Mouse (Mus musculus) limb, embryonic 15.5 days (tissue): ENCODE measurements around the gene Loxl1. TPM values are rescaled to one million over a fixed set of nuclear protein-coding genes. Genes with fewer than 3 reads are reported as not detected.
"Not testable (repeated sequence)": the region's sequence is repeated elsewhere in the genome, so short reads cannot be mapped to it uniquely, and the experiment has no call there.

ENCODE experiments used
- ATAC-seq: fragments of 200-750 bp; cut with Nextera tagmentation; 2 replicates; pipeline ENCODE4 v1.8.0; 2017; ENCODE audit warnings: low read depth, moderate TSS enrichment; ENCODE audit not compliant: insufficient number of reproducible peaks, low FRiP score, low TSS enrichment
- H3K27ac ChIP-seq: fragments of 300-500 bp; sonication (generic); 2 replicates; pipeline ENCODE4 v1.5.1; 2015; ENCODE audit warnings: moderate library complexity, mild to moderate bottlenecking, inconsistent platforms
- H3K27me3 ChIP-seq: fragments of 300-500 bp; sonication (generic); 2 replicates; pipeline ENCODE4 v1.6.1; 2015; ENCODE audit warnings: inconsistent platforms
- H3K36me3 ChIP-seq: fragments of 300-500 bp; sonication (generic); 2 replicates; pipeline ENCODE4 v1.6.1; 2015; ENCODE audit warnings: inconsistent platforms
- H3K4me1 ChIP-seq: fragments of 300-500 bp; sonication (generic); 2 replicates; pipeline ENCODE4 v1.6.1; 2015; ENCODE audit warnings: inconsistent platforms
- H3K4me2 ChIP-seq: fragments of 300-500 bp; sonication (generic); 2 replicates; pipeline ENCODE4 v1.6.1; 2015; ENCODE audit warnings: mild to moderate bottlenecking, inconsistent platforms
- H3K4me3 ChIP-seq: fragments of 300-500 bp; sonication (generic); 2 replicates; pipeline ENCODE4 v1.5.1; 2015; ENCODE audit warnings: mild to moderate bottlenecking, inconsistent platforms
- H3K9ac ChIP-seq: fragments of 300-500 bp; sonication (generic); 2 replicates; pipeline ENCODE4 v1.6.1; 2015; ENCODE audit warnings: inconsistent platforms
- H3K9me3 ChIP-seq: fragments of 300-500 bp; sonication (generic); 2 replicates; pipeline ENCODE4 v1.6.1; 2016; ENCODE audit warnings: inconsistent platforms
- WGBS: fragments of 180-500 bp; shearing (Covaris S2); methylation state at CpG from one replicate; pipeline ENCODE4 v1.1.7; 2015; 5-methylcytosine and 5-hydroxymethylcytosine counted together
- polyA plus RNA-seq: library from polyadenylated mRNA; unstranded; fragments of >200 nt; fragmentation: Nextera tagmentation; extraction: Ambion mirVana; gene quantifications from 2 replicates; pipeline ENCODE4 v1.2.1, GENCODE M21; 2015

Gene Loxl1
- polyA plus RNA-seq, 1 experiment from 2014 or later: 92.6 TPM

DNA sequence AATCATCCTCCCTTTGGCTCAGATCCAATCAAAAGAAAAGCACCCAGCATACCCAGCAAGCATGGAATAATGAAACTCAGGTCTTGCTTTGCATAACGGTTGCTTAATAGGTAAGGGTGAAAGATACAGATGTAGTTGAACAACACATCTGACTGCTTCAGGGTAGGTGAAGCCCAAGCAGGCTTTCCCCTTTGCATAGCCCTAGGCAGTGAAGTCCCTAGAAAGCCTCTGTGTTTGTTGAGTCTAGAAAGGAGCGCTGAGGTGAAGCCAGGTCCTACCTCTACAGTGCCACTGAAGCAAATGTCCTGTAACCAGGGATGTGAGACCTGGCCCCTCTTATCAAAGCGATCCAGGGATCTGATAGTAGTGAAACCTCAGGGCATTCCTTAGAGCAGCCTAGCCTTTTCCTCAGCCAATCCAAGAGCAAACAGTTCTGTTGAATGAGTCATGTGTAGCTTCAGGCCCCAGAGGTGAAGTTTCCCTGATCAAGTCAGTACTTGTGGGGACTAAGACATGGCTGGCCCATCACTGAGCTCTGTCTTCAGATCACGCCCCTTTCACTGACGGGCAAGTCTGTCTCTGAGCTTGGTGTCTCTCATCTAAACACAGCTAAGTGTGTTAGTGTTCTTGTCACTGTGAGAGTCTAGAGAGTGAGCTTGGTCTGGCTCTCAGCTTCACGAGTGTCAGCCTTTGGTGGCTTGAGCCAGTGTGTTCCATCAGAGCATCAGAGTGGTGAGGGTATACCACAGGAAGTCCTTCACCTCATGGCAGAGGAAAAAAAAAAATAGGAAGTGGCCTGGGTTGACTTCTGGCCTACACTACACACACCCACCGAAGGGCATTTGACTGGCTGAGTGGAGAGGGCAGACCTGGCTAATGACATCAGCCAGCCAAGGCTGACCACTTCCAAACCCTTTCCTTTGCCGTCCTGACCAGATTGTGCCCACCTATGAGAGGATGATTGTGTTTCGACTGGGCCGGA is 57.0 kb downstream of the Loxl1 start:
- H3K4me1 ChIP-seq: peaks cover 8% of the 10 kb centered on the region; the same call in 1 of the 2 replicates
- peaks cover 46% of the 10 kb centered on the region for H3K36me3 ChIP-seq
- WGBS: 83% methylated on average over 10 of the region's 10 CpGs
- H3K9me3 ChIP-seq: no peaks in the 10 kb centered on the region
- H3K27ac ChIP-seq: no peak overlapping the region
- H3K4me2 ChIP-seq: no peak overlapping the region
- H3K27me3 ChIP-seq: no peaks in the 10 kb centered on the region
- no peak for ATAC-seq
- no peak overlapping the region for H3K9ac ChIP-seq
- no peak overlapping the region for H3K4me3 ChIP-seq

DNA sequence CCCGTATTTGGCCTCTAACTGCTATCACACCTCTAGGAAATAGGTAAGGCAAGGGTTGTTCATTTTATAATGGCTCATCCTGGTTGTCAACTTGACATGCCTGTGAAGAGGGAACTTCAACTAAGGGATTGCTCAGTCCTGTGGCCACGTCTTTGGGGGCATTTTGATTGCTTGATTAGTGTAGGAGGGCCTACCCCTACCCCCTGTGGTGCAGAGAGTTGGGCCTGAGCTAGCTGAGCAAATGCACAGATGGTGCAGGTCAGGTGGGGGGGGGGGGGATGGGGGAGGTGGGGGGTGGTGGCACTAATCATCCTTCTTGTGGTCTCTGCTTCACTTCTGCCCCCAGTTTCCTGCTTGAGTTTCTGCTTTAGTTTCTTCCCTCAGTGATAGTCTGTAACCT is 57.9 kb downstream of the Loxl1 start:
- Histone ChIP-seq H3K36me3 (peaks cover 41% of the 10 kb centered on the region), H3K4me3 (no peak overlapping the region), H3K27ac (no peak overlapping the region), H3K4me2 (no peak overlapping the region), H3K27me3 (no peaks in the 10 kb centered on the region), H3K9ac (no peak overlapping the region), H3K4me1 (peaks cover 13% of the 10 kb centered on the region; the same call in 1 of the 2 replicates), H3K9me3 (no peaks in the 10 kb centered on the region)
- no peak for ATAC-seq
- 41% methylated on average over 2 of the region's 2 CpGs for WGBS

DNA sequence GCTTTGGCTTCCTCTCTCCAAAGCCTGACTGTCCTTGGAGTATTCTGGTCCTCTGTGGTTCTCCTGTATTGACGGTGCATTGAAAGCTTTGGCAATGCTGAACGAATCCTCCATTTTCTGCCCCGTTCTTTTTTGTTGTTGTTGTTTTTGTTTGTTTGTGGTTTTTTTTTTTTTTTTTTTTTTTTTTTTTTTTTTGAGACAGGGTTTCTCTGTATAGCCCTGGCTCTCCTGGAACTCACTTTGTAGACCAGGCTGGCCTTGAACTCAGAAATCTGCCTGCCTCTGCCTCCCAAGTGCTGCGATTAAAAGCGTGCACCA is 59.2 kb downstream of the Loxl1 start:
- peaks cover 19% of the 10 kb centered on the region for H3K4me1 ChIP-seq
- not testable (repeated sequence) for H3K27me3 ChIP-seq, H3K9me3 ChIP-seq, ATAC-seq
- H3K9ac ChIP-seq: peak overlapping the region; percentile 65; the same call in 1 of the 2 replicates
- H3K36me3 ChIP-seq: peaks cover 34% of the 10 kb centered on the region
- H3K4me3 ChIP-seq: peak overlapping the region; percentile 83
- H3K4me2 ChIP-seq: peak overlapping the region; percentile 68
- H3K27ac ChIP-seq: peak overlapping the region; percentile 76; the same call in 1 of the 2 replicates
- WGBS: 66% methylated on average over 5 of the region's 5 CpGs

DNA sequence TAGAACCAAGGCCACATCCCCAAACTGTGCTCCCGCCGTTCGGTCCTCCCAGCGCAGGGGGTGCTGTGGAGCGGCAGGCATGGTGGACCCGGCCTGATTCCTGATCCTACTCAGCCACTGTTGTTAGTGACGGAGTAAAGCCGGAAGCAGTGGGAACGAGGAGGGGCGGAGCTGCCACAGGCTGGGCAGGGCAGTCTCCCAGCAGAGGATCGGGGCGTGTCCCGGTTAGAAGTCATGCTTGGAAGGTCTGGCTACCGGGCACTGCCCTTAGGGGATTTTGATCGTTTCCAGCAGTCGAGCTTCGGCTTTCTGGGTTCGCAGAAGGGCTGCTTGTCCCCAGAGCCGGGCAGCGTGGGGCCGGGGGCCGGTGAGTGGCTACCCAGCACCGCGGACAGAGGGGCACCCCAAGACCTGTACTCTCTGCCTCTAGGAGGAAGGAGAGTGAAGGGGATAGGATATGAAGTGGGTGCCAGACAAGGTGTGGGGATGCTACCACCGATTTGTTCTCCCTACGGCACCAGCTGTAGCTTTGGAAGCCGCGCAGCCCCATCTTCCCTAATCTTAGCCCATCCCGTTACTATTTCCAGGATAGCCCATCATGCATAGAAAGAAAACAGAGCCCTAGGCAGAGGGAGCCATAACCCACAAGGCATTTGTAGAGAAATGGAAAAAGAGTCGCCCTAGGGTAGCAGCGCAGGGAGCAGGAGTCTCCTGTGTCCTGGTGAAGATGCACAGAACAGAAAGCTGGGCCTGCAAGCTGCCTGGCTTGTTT is 59.8 kb downstream of the Loxl1 start, which contains the start of gene Stoml1:
TSS of gene Stoml1 (plus strand) at position 132 of the 772 bp plus-strand sequence.
- Histone ChIP-seq H3K4me1 (peaks cover 24% of the 10 kb centered on the region), H3K36me3 (peaks cover 28% of the 10 kb centered on the region), H3K27ac (peak within 1 kb of the TSS; percentile 76), H3K9ac (peak within 1 kb of the TSS; percentile 65), H3K9me3 (no peaks in the 10 kb centered on the region), H3K4me2 (peak within 1 kb of the TSS; percentile 68), H3K4me3 (peak within 1 kb of the TSS; percentile 83), H3K27me3 (no peaks in the 10 kb centered on the region)
- ATAC-seq: peak; percentile 92
- WGBS: under 1% methylated on average over 31 of the region's 31 CpGs

DNA sequence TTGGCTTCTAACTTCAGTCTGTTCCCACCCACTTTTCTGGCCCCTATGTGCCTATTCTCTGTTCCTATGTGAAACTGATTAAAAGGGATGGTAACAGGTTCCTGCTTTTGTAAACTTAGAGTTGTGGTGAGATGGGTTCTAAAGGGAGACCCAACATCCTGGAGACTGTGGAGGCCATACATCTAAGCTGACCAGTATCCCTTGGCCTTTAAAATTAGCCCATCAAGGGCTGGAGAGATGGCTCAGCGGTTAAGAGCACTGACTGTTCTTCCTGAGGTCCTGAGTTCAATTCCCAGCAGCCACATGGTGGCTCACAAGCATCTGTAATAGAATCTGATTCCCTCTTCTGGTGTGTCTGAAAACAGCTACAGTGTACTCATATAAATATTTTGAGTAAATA is 62.3 kb downstream of the Loxl1 start:
- H3K27me3 ChIP-seq, H3K4me3 ChIP-seq, H3K9me3 ChIP-seq, H3K4me2 ChIP-seq, ATAC-seq, H3K36me3 ChIP-seq, H3K9ac ChIP-seq: not testable (repeated sequence)
- 93% methylated on average over 1 of the region's 1 CpGs for WGBS
- H3K27ac ChIP-seq: peak overlapping the region; percentile 95; the same call in 1 of the 2 replicates
- H3K4me1 ChIP-seq: peaks cover 37% of the 10 kb centered on the region

DNA sequence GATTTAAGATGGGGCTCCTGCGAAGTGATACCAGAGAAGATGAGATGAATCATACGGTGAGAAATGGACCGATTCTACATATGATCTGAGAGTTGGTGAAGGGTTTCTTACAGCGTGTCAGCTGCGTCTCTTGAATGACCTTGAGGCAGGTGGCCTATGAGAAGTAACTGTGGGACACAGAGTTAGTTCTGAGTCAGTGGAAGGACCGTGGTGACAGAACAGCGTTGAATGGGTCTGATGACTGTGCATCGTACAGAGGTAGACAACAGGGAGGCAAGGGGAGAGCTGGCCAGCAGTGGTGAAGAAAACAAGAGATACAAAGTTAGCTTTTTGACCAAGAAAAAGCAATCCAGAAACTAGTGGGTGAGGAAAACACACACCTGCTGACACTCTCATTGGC is 62.7 kb downstream of the Loxl1 start:
- Histone ChIP-seq H3K27me3 (no peaks in the 10 kb centered on the region), H3K9ac (0 out of 2 replicates have a peak overlapping the region, but pooled peaks have one; percentile 47), H3K4me2 (peak overlapping the region; percentile 69), H3K27ac (peak overlapping the region; percentile 95), H3K4me1 (peaks cover 37% of the 10 kb centered on the region), H3K4me3 (peak overlapping the region; percentile 55), H3K36me3 (0 out of 2 replicates have a peak, but pooled peaks cover 3% of the 10 kb centered on the region), H3K9me3 (no peaks in the 10 kb centered on the region)
- 78% methylated on average over 8 of the region's 8 CpGs for WGBS
- no peak for ATAC-seq

DNA sequence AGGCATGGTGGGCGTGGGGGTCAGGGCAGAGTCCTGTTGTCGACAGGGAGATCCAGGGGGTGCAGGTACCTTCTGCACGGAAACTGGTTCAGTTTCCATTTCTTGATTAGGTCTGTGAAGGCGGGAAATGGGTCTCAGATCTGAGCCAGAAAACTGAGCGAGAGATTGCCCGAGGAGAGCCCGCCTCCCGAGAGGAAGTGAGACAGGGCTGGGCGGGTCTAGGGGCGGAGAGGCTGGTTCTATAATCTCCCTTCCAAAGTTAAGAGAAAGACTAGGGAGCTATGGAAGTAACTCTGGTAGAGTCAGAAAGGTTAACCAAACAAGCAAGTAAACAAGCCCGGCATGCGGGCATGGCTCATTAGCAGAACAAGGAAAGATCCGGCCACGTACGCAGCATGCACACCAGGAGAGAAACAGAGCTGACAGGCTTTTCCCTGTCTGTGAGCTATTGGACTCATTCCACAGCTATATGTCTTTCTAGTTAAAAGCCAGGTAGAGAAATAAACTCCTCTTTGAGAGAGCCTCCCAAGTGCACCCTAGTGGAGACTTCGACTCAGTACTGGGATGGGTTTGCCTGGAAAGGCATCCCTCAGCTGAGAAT is 63.3 kb downstream of the Loxl1 start, which contains the start of gene Pml:
TSS of gene Pml (minus strand) at position 195 of the 601 bp plus-strand sequence.
- peak; percentile 66; the same call in 1 of the 2 replicates for ATAC-seq
- under 1% methylated on average over 16 of the region's 16 CpGs for WGBS
- no peaks in the 10 kb centered on the region for H3K9me3 ChIP-seq
- H3K36me3 ChIP-seq: 0 out of 2 replicates have a peak, but pooled peaks cover 3% of the 10 kb centered on the region
- peak within 1 kb of the TSS; percentile 47 for H3K9ac ChIP-seq
- no peaks in the 10 kb centered on the region for H3K27me3 ChIP-seq
- H3K27ac ChIP-seq: peak within 1 kb of the TSS; percentile 95
- H3K4me2 ChIP-seq: peak within 1 kb of the TSS; percentile 69
- peak within 1 kb of the TSS; percentile 55 for H3K4me3 ChIP-seq
- H3K4me1 ChIP-seq: peaks cover 34% of the 10 kb centered on the region

DNA sequence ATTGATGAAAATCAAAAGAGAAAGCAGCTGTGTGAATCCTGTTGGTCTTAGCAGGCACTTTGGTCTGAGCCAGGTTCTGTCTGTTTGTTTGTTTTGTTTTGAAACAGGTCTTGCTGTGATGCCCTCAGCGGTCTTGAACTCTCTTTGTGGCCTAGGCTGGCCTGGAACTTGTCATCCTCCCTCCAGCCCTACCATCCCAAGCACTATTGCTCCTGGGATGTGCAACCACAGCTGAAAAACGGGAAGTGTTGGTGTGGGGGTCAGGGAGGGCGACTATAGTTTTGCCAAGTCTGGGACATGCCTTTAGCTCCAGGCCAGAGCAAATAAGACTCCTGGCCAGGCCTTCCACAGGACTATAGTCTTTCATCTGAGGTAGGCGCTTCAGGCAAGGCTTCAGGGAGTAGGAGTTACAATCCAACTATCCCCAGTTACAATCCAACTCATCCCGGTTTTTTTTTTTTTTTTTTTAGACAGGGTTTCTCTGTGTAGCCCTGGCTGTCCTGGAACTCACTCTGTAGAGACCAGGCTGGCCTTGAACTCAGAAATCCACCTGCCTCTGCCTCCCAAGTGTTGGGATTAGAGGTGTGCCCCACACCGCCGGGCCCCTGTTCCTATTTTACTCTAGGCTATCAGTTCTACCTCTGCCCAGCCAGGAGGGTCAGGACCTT is 64.1 kb downstream of the Loxl1 start:
- H3K36me3 ChIP-seq: 0 out of 2 replicates have a peak, but pooled peaks cover 6% of the 10 kb centered on the region
- H3K4me2 ChIP-seq: peak overlapping the region; percentile 69
- H3K27me3 ChIP-seq: no peaks in the 10 kb centered on the region
- H3K9ac ChIP-seq: no peak overlapping the region
- H3K4me3 ChIP-seq: peak overlapping the region; percentile 55
- H3K9me3 ChIP-seq: no peaks in the 10 kb centered on the region
- ATAC-seq: no peak
- H3K4me1 ChIP-seq: peaks cover 31% of the 10 kb centered on the region
- 23% methylated on average over 7 of the region's 7 CpGs for WGBS
- H3K27ac ChIP-seq: peak overlapping the region; percentile 95

DNA sequence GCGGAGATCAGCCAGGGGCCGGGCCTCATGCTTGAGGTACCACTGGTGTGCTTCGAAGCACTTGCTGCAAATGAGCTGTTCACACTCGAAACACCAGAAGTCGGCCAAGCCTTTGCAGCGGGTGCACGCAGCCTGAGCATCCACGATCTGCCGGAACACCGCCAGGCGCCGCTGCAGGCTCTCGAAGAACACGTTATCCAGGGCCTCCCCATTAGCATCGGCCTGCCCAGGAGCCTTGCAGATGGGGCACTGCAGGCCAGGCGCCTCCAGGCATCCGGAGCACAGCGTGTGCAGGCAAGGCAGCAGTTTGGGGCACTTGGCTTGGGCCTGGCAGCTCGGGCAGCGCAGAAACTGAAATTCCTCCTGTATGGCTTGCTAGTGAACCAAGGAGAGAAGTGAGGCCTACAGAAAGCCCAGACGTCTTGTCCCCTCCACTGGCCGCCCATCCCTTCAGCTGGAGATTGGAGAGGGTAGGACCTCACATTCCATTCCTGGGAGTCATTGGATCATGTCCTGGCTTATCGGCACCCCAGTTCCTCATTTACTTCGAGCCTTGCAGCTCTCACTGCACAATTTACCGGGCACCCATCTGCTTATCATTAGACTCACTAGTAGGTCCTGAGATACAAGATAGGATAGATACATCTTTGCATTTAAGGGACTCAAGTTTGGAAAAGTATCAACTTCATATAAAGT is 65.8 kb downstream of the Loxl1 start:
- Histone ChIP-seq H3K27ac (0 out of 2 replicates have a peak overlapping the region, but pooled peaks have one; percentile 39), H3K4me1 (peaks cover 37% of the 10 kb centered on the region), H3K4me3 (peak overlapping the region; percentile 24)

DNA sequence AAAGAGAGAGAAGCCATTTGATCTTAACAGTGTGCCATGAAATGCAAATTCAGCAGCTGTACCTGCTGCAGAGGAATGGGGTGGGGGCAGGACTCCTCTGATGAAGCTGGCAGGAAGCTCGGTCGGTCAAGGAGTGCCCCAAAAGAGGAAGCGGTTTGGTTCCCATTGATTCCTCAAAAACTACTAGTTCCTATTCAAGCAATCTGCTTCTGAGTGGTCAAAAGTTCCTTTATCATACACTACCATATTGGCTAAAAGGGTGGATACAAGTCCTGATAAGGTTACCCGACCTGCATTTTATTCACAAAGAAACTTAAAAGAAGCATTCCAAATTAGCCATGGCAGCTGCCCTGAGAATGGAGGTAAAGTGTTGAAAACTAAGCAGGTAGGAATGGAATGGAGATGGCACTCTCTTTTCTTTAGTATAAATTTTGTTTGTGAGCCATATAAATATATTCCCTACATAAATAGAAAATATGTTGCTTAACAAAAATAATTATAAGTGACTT is 66.8 kb downstream of the Loxl1 start:
- Histone ChIP-seq H3K9me3 (no peaks in the 10 kb centered on the region), H3K27ac (no peak overlapping the region), H3K27me3 (no peaks in the 10 kb centered on the region), H3K4me1 (peaks cover 48% of the 10 kb centered on the region), H3K36me3 (peaks cover 10% of the 10 kb centered on the region; the same call in 1 of the 2 replicates), H3K4me3 (no peak overlapping the region), H3K4me2 (no peak overlapping the region), H3K9ac (no peak overlapping the region)
- no peak for ATAC-seq
- 61% methylated on average over 4 of the region's 4 CpGs for WGBS

More for the DNA sequence above, 65.8 kb downstream of the Loxl1 start:
- H3K27me3 ChIP-seq: no peaks in the 10 kb centered on the region
- H3K4me2 ChIP-seq: peak overlapping the region; percentile 46
- no peaks in the 10 kb centered on the region for H3K9me3 ChIP-seq
- WGBS: 5% methylated on average over 25 of the region's 25 CpGs
- H3K36me3 ChIP-seq: peaks cover 10% of the 10 kb centered on the region; the same call in 1 of the 2 replicates
- ATAC-seq: peak; percentile 76; the same call in 1 of the 2 replicates
- H3K9ac ChIP-seq: peak overlapping the region; percentile 15; the same call in 1 of the 2 replicates
